Mouse (Mus musculus) cerebellum, adult 11-12 months (tissue): ENCODE measurements at regions not wholly inside any gene's neighbourhood (a gene's known extent, or its start where the extent isn't known, plus 50 kb on each side); places are given as distances from the start of the nearest gene placed in this dataset.

ENCODE experiments used
- DNase-seq: peaks from one replicate; pipeline ENCODE4 v3.0.0; 2022

DNA sequence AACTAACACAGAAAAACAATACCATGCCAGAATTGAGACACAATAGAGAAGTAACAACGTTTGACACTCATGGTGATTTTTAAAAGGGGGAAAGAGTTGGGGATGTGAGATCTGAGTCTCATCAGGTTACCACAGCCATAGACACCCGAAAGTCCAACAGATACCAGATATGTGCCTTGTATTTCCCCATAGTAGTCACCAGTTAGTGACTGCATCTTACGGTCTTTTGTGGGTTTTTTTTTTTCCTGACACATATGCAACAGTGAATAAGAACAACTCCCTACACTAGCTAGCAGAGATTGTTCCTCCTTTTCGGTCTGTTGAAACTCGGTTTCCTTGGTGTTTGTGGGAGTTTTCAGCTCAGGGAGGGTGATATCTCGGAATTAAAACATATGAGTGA, 127.4 kb downstream of the Zbtb18 start:
- DNase-seq, result no peak

DNA sequence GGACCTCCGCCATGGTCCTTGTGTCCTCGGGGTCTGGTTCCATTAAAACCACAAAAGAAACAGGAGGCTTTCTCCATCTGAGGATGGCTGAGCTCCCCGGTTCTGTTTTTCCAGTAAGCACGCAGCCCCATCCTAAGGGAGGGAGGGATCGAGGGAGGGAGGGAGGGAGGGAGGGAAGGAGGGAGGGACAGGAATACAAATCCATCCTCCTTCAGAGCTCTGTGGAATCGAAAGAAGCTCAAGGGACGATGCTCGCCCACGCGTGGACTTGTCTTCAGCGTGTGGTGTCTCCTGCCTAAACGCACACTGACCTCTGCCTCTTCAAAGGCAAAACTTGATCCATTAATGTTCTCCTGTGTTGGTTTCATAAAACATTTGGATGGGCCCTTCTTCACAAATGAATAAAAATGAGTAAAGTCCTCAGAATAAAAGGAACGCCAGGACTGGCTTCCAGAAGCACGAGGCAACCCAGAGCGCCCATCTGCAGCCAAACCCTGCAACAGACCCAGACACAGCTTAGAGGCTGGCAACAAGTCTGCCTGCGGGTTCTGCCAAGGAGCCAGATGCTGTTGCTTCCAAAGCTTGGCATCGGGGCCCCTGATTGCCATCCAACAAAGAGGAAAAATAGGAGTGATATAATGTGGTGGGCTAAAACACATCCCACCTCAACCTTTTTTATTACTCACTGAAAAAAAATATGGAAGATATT, 131.0 kb downstream of the Zbtb18 start:
- peak; percentile 94 for DNase-seq

DNA sequence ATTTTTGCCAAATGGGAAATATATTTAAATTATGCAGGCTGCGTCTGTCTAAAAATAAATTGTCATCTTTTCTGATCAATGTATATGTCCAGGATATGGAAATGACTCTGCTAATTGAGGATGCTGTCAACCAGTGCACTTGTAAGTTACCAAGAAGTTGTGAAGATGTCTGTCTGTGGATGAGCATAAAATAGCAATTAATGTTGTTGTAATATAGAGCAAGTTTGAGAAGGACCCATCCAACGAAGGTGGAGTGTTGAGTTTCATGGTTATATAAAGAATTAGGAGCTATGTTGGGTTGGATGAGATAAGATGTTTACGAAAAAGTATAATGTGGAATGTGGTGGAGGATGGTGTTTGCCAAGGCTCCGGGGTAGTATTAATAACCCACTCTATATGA, 131.6 kb downstream of the Zbtb18 start:
- no peak for DNase-seq

DNA sequence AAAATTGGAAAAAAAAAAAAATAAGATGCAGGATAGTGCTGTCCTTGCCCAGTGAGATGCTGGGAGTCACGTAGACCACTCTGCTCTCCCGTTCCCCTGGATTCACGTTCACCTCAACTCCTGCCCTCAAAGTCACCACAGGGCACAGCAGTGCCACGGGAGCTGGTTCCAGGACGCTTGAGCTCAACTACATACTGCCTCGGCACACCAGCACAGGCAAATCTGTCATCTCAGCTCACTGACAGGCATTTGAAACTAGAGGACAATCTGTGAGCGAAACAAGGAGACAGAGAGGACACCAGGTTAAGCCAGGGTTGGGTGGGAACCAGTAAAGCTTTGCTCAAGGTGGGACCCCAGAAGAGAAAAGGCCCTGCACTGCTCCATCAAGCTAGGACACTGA, 132.2 kb downstream of the Zbtb18 start:
- no peak for DNase-seq

DNA sequence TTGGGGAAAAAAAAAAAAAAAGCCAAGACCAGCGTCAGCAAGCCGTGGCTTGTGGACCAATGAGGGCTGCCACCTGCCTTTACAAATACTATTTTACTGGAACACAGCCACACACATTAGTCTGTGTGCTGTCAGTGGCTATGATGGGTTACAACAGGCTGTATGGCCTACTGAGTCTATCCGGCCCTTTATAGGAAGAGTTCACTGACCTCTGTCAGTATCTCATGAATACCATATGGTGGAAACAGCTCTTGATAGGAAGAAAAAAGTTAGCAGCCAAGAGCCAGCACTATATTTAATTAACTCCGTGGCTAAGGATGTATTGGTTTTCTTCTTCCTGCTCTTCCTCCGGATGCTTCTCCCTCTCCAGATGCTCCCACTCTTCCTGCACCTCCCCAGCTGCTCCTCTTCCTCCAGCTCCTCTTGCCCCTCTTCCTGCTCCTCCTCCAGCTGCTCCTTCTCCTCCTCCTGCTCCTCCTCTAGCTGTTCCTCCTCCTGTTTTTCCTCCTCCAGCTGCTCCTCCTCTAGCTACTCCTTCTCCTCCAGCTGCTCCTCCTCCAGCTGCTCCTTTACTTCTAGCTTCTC, 142.2 kb downstream of the Zbtb18 start:
- no peak for DNase-seq

DNA sequence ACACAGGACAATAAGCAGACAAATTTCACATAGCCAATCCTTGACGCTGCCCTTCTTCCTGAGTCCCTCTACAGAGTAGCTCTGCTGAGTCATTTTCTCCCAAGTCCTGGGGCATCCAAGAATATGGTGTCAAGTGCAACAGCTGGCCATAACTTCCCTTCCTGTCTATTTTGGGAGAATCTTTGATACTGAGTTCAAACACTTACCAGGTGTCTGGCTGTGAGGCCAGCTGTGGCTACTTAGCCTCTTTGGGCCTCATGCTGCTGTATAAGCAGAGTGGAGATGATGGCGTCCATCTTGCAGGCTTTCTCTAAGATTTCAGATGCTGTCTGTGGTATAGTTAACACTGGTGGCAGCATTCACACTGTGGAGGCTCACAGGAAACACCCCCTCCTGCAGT, 143.2 kb downstream of the Zbtb18 start:
- no peak for DNase-seq

DNA sequence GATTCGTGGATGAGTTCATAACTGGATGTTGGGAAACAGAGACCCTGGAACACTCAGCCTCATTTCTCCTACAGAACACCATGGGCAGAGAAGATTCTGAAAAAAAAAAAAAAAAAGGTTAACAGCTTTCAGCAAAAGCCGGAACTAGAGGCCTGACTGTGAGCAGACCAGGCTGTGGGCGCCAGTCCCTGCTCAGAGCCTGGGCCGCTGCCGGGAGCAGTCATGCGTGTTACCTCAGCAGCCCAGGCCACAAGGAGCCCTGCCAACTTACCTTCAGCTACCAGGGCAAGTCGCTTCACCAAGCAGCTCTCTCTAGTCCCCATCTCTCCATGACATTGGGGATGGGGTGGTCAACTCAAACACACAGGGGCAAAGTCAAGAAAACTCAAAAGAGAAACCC, 140.6 kb upstream of the 1700016C15Rik start:
- peak; percentile 94 for DNase-seq

DNA sequence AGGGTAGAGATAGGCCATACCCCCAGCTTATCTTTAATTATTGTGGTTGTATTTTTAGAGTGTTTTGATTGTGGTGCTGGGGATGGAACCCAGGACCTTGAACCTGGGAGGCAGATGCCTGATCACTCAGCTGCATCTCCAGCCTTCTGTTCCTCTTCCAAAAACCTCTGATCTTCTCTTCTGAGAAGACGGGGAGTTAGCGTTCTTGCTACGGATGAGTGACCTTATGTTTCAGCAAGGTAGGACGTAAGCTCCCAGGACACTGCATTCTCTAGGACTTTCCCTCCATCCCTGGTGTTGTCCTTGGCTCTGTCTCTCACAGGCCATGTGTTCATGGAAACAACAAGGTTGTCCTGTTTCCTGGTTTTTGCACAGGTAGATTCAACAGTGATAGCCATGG, 140.0 kb upstream of the 1700016C15Rik start:
- DNase-seq, result no peak

DNA sequence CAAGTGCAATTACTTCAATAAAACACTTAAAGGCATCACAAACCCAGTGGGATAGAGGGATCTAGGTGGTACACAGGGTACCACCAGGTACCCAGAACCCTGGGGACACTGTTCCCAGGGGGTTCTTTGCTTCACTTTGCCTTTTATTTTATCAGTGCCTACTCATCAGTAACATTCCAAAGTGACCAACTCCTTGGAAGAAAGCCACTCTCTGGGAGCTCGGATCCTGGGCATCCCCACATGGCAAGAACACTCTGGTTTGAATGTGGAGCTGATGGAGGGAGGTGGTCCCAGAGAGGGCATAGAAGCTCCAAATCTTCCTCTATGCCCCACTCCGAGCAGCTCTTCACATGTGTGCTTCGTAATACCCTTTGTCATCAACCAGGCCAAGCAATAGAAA, 137.9 kb upstream of the 1700016C15Rik start:
- DNase-seq, result no peak

DNA sequence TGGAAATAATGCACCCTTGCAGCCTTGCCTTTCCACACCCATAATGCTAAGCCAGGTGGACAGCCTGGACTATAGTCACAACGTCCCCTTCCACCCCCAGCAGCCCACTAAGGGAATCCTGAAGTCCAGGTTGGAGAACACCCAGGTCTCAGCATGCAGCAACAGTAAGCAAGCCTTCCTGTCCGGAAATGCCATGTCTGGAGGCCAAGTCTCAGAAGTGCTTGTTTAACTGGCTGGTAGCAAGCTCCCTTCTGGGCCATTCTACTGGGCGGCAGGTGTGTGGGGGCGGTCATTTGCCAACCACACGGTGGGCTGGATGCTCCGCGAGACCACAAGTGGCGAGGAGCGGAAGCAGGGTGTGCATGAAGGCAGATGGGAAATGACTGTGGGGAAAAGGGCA, 137.3 kb upstream of the 1700016C15Rik start:
- DNase-seq, result peak; percentile 98

DNA sequence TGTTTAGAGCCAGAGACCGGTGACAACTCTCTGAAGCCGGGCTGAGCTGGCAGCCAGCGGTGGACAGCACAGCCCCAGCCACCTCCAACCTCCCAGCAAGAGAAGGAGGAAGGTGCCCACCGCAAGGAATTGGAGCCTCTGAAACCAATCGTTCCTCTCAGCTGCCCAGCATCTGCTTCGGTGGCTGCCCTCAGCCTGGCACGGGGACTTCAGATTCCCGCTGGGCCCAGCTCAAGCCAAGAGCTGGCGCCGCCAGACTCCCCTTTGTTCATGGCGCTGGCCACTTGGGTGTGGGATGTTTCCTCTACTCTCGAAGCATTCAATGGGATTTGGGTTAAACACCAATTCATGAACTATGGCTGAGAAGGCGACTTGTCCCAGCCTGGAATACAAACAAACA, 135.3 kb upstream of the 1700016C15Rik start:
- no peak for DNase-seq

DNA sequence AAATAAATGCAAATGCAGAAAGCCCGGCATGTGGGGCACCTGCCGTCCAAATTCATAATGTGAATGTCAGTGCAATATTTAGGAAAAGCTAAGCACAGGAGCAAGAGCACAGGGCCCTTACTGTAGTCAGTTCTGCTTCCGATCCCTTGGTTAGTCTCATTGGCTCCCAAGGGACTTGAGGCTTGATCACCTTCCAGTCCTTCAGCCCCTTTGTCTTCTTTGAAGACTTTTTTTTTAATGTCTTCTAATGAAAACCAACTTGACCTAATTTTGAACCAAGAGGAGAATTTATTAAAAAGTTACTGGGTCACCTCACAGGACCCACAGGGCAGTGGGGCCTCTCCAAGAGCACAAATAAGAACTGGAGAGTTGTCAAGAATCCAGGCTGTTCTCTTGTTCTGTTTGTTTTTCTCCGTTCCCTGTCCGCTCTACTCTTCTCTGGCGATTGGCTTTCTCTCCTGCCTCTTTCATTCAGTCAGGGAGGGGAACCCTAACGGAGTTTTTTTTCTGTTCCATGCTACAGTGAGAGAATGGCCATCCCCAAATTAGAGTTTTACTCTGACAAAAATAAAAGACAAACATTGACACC, 134.2 kb upstream of the 1700016C15Rik start:
- DNase-seq, result no peak

DNA sequence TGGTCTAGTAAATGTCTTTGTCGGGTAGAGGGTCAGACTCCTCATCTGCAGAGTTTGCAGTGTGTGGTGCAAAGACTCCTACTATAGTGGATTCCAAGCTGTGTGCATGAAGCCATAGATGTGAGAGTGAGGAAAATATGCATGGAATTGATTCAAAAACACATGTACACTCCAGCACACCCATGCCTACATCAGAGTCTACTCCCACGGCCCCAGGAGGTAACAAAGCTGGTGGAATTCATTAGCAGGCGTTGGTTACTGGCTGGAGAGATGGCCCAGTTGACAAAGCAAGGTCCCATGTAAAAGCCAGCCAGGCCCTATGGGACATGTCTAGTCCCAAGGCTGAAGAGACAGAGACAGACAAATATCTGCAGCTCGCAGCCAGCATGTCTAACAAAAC, 132.6 kb upstream of the 1700016C15Rik start:
- DNase-seq, result no peak

DNA sequence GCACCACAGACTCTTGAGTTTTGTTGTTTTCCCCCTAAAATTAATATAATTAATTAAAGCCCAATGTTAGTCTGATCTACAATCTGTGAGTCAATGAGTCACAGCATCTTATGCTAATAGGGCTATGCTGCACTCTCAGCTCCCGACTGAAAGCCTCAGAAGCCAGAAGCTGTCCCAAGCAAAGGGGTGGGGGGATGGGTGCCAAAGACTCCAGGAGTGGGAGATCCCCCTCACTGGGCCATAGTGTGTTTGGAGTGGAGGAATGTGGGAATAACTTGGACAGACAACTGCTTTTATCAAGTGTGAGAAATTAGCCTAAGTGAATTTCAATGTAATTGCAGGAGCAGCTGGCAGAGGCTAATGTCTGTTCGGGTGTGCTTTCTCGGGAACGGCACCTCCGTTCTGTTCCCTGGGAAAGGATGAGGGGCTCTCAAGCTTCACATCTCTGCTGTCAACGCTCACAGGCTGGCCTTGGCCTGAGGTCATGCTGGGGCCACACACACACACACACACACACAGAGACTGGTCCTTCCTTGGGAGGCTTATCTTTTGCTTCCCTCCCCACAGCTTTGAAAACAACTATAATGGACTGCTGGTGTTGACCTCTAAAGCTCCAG, 124.2 kb upstream of the 1700016C15Rik start:
- no peak for DNase-seq

DNA sequence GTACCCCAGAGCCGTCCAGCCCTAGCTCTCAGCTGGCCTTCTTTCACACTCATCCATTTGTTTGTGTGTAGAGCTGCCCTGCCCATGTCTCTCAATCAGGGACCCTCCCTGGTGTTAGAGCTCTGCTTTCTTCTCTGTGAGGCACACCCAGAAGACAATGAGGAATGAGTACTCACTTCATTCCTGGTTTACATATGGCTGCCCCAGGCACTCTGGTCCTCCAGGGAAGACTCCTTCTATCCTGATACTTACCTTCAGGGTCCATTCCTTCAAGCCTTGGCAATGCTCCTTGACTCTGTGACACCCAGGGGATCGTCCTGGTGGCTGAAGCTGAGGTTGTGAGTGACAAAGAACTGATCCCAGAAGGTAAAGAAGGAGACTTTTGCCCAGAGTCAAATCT, 122.0 kb upstream of the 1700016C15Rik start:
- no peak for DNase-seq

DNA sequence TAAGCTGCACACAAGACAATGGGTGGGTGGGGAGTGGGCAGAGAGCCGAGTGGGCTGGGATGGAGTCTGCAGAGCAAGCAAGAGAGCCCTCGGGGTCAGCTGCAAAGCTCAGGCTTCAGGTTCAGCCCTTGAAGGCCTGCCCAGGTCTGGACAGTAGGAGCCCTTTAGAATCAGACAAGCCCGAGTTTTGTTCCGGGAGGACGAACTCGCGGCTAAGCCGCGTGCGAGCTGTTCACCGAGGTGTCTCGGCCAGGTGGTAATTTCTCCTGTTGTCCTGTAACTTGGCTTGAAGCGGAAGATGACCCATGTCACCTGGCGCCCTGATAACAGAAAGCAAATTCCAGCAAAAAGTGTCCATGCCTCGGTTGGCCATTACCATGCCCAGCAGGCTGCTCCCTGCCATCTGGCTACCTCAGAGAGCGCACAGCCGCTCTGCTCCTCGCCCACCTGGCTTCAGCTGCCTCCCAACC, 121.0 kb upstream of the 1700016C15Rik start:
- DNase-seq, result peak; percentile 99

DNA sequence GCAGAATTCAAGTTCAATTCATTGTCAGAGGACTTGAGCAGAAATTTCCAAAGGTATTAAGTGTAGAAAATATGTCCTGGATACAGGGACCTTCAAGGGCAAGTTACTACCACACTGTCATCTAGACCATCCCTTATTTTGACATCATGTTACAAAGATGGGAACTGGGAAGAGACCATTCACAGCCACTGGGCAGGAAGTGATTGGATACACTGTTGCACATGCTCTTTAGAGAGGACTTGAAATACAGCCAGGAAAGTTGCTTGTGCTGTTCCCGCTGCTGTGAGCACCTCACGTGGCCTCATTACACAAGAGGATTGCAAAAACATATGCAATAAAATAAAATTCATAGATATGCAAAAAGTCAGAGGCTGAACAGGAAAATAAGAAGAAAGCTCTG, 120.4 kb upstream of the 1700016C15Rik start:
- peak; percentile 61 for DNase-seq

DNA sequence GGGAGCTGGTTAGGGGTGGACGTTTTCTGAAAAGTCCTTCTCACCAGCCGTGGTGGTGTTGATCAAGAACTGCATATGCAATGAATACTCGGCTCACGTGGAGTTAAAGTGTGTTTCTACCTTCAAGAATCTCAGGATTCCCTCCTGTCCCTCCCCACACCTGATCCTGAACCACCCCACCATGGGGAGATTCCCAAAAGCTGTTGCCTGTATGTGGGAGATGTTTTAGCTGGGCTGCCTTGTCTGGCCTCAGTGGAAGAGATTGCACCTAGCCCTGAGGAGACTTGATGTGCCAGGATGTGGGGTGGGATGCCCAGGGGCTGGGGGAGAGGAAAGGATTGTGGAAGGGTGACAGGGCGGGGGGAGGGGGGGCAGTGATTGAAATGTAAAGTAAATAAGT, 119.9 kb upstream of the 1700016C15Rik start:
- peak; percentile 56 for DNase-seq

DNA sequence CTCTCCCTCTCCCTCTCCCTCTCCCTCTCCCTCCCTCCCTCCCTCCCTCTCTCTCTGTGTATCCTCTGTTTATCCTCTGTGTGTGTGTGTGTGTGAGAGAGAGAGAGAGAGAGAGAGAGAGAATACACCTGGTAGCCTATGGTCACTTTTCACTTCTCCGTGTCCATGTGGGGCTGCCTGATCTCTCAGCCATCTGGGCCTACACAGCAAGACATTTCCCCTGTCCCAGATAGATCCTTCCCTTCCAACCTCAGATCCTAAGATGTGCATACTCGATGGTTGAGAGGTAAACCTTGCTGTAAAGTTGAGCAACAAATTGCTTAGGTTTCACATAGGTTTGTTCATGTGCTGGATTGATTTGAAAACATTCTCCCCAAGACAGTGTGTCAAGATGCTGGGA, 119.5 kb upstream of the 1700016C15Rik start:
- DNase-seq, result peak; percentile 69

DNA sequence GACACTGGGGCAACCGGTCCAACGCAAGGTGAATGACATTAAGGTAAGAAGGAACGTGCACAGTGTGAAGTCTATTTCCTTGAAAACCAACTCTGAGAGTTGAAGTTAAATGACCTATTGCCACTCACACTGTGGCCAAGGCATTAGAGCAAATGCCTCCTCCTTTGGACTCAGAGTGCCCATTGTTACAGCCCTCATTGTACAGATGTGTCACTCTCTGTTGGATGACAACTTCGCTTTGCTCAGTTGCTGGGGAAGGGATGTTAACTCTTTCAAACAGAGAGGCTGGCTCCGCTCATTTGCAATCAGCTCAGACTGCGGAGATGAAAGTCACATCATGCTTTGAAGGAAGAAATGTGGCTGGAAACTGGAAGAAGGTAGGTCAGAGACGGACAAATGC, 117.1 kb upstream of the 1700016C15Rik start:
- no peak for DNase-seq

DNA sequence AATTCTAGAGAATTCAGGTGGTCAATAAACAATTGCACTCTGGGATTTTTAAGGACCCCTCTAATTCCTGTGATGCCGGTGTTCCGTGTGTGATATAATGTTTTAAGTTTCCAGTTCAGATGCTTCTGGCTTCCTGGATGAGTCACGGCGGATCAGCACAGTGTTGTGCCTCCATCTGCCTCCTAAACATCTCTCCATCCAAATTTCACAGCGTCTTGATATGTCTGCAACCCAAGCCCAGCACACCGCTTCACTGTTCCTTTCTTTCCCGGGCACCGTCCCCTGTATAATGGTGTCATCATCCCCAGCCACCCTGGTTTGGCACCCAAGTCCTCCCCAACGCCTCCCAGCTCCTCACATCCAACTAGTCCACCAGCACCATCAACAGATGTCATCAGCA, 114.0 kb upstream of the 1700016C15Rik start:
- no peak for DNase-seq

DNA sequence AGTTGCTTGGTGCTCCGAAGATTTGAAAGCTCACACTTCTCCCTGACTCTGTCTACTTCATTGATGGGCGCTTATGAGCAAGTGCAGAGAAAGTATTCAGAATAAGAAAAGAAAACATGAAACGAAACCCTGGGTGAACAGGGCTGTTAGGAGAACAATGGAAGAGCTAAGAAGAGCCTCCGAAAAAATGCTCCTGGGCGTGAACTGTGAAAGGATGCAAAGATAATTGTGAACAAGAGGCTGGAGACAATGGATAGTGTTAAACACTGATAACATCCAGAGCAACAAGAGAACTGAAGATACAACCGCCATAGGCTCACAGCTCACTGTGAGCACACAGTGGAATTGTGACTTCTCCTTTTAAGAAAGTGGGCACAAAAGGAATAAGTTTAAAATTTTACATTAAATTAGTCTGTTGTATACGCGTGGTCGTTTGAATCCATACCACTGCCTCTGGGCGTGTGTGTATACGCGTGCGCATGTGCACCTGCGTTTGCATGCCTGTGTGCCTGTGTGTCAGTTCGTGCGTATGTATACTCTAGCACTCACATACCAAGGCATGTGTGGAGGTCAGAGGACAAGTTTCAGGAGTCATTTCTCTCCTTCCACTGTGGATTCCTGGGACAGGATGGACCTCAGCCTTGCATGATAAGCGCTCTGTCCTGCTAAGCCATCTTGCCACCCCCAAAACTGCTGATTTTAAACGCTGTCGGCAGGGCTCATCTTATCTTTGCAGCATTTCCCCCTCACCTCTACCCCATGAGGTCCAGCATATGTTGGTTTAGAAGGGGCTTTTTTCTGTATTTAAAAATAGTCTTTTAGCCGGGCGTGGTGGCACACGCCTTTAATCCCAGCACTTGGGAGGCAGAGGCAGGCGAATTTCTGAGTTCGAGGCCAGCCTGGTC, 113.0 kb upstream of the 1700016C15Rik start:
- DNase-seq, result no peak

DNA sequence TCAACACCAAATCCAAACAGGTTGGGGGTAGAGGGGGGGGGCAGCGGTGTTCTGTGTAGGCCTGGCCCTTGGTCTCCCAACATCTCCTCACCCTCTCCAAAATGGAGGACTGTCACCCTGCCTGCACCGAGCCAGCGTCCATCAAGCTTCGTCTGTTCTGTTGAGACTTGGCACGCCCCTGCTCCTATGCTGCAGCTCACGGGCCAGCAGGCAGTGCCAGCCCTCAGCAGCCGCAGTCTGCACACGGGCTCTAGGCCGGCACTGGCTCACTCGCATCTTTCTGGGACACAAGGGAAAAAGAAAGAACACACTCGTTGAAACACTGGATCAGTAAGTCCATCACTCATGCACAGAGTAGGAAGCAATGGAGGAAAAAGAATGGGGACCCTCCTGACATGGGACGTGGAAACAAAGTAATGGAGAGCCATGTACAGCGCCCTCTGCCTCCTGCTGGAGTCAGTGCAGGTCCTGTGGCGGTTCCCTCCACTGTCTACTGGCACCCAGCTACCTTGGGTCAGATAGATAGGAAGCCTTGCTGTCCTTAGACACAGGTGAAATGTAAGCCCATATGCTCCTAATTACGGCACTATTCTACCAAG, 109.0 kb upstream of the 1700016C15Rik start:
- peak; percentile 80 for DNase-seq
